Mouse (Mus musculus) layer of hippocampus, adult 6 months (tissue): ENCODE data around the gene Cdk16. TPM values are rescaled to one million over a fixed set of nuclear protein-coding genes. Genes with fewer than 3 reads are reported as not detected.

Experiments used
- long read RNA-seq, 2 experiments: library from polyadenylated mRNA; unstranded; transcript quantifications; one replicate each; pipeline ENCODE4 v2.0.0; 2019 to 2020
- polyA plus RNA-seq: library from polyadenylated mRNA; unstranded; fragments of <200 nt; fragmentation: Nextera tagmentation; gene quantifications from 2 replicates; pipeline ENCODE4 v1.2.3, GENCODE M21; 2021

The Cdk16 gene
- 130 and 173 TPM in 2 replicates for polyA plus RNA-seq
- long read RNA-seq, experiment 1, transcript Cdk16-201 (16 exons, 3,120 nt): major isoform, 100 of 149 reads
- long read RNA-seq, experiment 1, partial matches to known transcripts: 24 of 149 reads
- long read RNA-seq, experiment 1, other reads (novel, unspliced or antisense): 25 of 149 reads
- long read RNA-seq, experiment 2, transcript Cdk16-201 (16 exons, 3,120 nt): major isoform, 686 of 861 reads
- long read RNA-seq, experiment 2, partial matches to known transcripts: 76 of 861 reads
- long read RNA-seq, experiment 2, other reads (novel, unspliced or antisense): 98 of 861 reads

GRCm38 (mm10) chrX:20687519-20688067, at the start of gene Cdk16:
Gene Cdk16 (plus strand): TSS chrX:20687954.

DNA sequence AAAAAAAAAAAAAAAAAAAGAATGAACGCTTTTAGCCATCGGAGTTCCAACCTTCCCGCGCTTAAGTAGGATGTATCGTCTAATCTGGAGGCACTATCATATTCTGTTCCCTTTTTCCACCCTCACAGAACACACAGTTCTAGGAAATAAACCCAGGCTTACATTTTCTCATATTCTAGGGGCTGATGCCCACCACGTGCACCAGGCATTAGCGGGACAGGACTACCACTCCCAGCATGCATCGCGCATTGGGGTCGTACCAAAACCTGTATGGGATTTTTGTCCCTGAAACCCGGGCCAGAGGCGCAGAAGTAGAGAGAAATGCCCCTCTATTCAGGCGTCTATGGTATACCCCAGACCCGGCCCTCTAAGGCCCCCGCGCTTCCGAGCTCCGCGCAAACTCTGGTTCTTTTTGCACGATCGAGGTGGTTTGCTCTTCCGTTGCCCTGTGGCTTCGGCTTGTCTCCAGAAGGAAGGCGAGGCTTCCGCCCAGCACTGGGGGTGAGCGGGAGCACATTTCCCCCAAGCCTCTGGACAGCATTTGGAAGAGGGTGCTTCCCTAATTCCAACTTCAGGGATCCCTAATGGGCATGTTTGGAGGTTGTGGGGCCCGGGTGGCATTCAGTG, 29.6 kb upstream of the Cdk16 start, which contains the start of gene Uba1:
Uba1 (plus strand) TSS at position 301 of the 627 bp plus-strand sequence.

DNA sequence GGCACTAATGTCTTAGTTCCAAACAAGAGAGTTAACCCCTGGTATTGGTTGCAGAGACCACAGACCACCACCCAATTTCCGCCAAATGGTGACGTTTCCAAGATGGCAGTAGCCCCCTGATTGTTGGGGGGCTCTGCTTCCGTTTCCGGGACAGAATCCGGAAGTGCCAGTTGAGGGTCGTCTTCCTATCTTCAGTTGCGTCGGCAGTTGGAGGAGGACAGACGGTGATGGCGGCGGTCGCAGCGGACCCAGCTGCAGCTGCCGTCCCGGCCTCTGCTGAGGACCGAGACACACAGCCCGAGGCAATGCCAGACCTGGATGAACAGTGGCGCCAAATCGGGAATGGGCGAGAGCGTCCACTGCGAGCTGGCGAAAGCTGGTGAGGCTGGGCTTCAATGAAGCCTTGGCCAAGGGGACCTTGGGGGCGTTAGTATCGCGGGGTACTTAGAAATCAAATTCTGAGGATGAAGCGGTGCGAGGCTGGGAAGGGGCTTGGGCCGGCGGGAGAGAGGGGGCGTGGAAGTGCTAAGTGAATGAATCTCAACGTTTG, 16.1 kb downstream of the Cdk16 start, which contains the start of gene Usp11:
Usp11 (plus strand) TSS at position 166 of the 550 bp plus-strand sequence.

Other genes with a start within 250 kb of the Cdk16 start
- 0.25 and 0.45 TPM in 2 replicates for gene Rgn, start 138.2 kb upstream of the Cdk16 start, polyA plus RNA-seq
- gene Rbm10, start 70.5 kb upstream of the Cdk16 start, polyA plus RNA-seq: 18.1 and 21.7 TPM in 2 replicates
- 474 and 513 TPM in 2 replicates for gene Ndufb11, start 70.3 kb upstream of the Cdk16 start, polyA plus RNA-seq
- 131 and 135 TPM in 2 replicates for gene Uba1, start 29.6 kb upstream of the Cdk16 start, polyA plus RNA-seq
- 31.7 and 32.6 TPM in 2 replicates for gene Usp11, start 16.0 kb downstream of the Cdk16 start, polyA plus RNA-seq
- gene Araf, start 109.9 kb downstream of the Cdk16 start, polyA plus RNA-seq: 179 and 181 TPM in 2 replicates
- 0.57 and 0.84 TPM in 2 replicates for gene Timp1, start 182.2 kb downstream of the Cdk16 start, polyA plus RNA-seq
- gene Syn1, start 233.1 kb downstream of the Cdk16 start, polyA plus RNA-seq: 88.2 and 114 TPM in 2 replicates
- gene Cfp, start 243.6 kb downstream of the Cdk16 start, polyA plus RNA-seq: 0.43 and 0.48 TPM in 2 replicates